Mouse (Mus musculus) kidney, adult 2 months (tissue): Measurements from ENCODE around the gene Hoxa5.

Source experiments
- CTCF ChIP-seq: fragments of 200-500 bp; conservative IDR thresholded peaks from 2 replicates; pipeline ENCODE4 v1.5.1; 2011; ENCODE audit warnings: low read depth, mild to moderate bottlenecking, control low read depth, low read length, moderate library complexity, mixed read lengths; ENCODE audit not compliant: insufficient read depth, insufficient read length
- POLR2A ChIP-seq: fragments of 200-500 bp; IDR thresholded peaks from one replicate; pipeline ENCODE4 v1.6.1; 2011; ENCODE audit warnings: low read depth, low read length, control low read depth

- TF ChIP-seq POLR2A (no peak), CTCF (no peak)
These were observed 12.5 kb upstream of the Hoxa5 start for GRCm38 (mm10) chr6:52216691-52217458.
